Mouse (Mus musculus) activated CD4-positive, CD25-positive, alpha-beta regulatory T cell, adult 9 weeks (primary cell): ENCODE measurements around the gene Cfap73. TPM values are rescaled to one million over a fixed set of nuclear protein-coding genes. Genes with fewer than 3 reads are reported as not detected.

ENCODE experiments used
- polyA plus RNA-seq: library from polyadenylated mRNA; unstranded; fragments of 100-300 nt; shearing (Covaris generic); gene quantifications from one replicate; pipeline ENCODE4 v1.2.1, GENCODE M21; 2017

Gene Cfap73
- polyA plus RNA-seq: not detected

DNA sequence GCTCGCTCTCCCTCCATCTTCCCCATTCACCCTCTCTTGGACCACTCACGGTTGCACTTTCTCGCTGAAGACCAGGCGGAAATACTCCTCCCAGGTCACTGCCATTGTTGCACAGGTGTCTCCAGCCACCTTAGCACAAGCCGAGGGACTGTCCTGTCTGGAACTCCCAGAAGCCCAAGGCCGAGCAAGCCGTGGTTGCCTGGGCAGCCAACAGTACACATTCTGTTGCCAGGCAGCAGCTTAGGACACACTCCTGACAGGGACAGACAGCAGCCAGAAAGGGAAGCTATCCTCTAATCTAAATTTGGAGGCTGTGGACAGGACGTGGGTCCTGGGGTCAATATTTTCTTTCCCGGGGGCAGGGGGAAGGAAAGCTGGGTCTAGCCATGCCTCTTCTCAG, at the start of gene Cfap73:
Gene Cfap73, minus strand, starts transcription at position 105 of the 400 bp plus-strand sequence.

DNA sequence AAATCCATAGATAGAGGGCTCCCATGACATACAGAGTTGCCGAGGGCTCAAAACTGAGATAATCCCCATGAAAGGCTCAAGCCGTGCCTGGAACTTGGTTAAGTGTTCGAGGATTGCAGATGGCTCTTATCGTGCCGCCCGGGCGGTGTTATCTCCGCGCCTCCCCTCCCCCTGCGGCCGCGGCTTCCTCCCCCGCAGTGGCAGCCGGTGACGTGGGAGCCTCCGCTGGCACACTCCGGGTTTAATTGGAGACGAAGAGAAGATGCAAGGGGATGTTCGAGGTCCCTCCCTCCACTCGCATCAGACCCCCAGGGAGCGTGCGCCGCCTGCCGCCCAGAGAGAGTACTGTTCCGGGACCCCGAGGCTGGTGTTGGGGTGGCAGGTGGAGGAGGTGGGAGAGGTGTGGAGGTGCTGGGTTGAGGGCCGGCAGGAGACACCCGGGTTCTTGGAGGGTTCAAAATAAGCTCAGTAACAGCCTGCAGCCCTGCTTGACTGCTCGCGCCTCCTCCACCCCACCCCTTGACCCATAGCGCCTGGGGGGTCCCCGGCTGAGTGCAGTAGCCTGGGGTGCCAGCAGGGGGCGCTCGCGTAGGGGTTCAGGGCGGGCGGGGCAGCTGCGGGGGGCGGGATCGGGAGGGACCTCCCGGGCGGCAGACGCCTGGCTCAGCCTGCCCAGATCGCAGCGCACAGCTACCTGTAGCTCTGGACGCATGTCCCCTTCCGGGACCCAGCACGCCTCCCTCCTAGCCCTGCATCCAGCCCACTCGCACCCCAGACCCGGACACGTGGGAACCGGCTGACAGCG, 14.7 kb upstream of the Cfap73 start, which contains the start of gene Rasal1:
Gene Rasal1, plus strand, starts transcription at position 244 of the 805 bp plus-strand sequence.

DNA sequence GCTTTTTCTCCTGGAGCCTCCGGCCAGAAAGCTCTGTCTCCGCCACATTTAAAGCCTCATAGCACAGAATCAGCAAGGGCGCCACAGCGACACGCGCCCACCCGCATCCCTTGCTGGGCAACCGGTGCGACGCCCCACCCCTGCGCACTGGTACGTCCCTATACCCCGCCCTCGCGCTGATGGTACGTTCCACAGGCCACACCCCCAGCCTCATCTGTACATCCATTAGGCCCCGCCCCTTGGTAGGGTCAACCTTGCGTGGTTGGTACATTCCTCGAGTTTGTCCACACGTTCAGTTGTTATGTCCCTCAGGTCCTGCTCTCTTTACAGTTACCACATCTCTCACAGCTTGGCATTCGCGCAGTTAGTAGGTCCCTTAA, 21.6 kb downstream of the Cfap73 start, which contains the start of the genes Rita1 and Ddx54:
Gene Rita1, minus strand, starts transcription at position 148 of the 380 bp plus-strand sequence.
Gene Ddx54, plus strand, starts transcription at position 298 of the 380 bp plus-strand sequence.

DNA sequence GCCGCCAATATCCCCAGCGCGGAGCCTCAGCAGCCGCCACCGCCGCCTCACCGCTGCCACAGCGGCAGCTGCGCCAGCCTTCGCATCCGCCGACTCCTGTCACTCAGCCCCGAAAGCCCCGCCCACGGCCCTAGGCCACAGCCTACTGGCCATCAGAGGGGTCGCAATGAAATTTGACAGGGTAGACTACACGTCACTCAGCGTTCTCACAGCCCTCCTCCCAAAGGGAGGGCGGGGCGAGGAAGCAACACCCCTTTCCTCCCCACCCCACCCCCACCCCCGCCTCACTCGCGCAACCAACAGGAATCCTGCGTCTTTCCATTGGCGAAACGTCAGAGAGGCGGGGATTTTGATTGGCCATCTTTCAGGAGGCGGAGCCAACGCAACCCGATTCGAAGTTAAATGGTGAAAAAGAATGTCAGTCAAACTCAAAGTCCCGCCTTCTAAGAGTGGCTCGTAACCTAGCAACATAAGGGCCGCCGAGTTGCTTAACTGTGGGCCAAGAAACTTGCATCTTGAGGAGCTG, 45.4 kb downstream of the Cfap73 start, which contains the start of the genes Tpcn1 and Iqcd:
Gene Tpcn1, minus strand, starts transcription at position 105 of the 526 bp plus-strand sequence.
Gene Iqcd, plus strand, starts transcription at position 448 of the 526 bp plus-strand sequence.

Other genes starting within 250 kb of the Cfap73 start
- gene Lhx5, start 202.5 kb downstream of the Cfap73 start, polyA plus RNA-seq: not detected
- gene Sdsl, start 161.4 kb downstream of the Cfap73 start, polyA plus RNA-seq: not detected
- gene Sds, start 157.7 kb downstream of the Cfap73 start, polyA plus RNA-seq: not detected
- gene Plbd2, start 130.6 kb downstream of the Cfap73 start, polyA plus RNA-seq: 3.6 TPM
- 18.1 TPM for gene Slc8b1, start 123.1 kb downstream of the Cfap73 start, polyA plus RNA-seq
- 24.7 TPM for gene Tpcn1, start 45.6 kb downstream of the Cfap73 start, polyA plus RNA-seq
- 0.86 TPM for gene Iqcd, start 45.2 kb downstream of the Cfap73 start, polyA plus RNA-seq
- 5.1 TPM for gene Rita1, start 21.6 kb downstream of the Cfap73 start, polyA plus RNA-seq
- 86.5 TPM for gene Ddx54, start 21.5 kb downstream of the Cfap73 start, polyA plus RNA-seq
- 9.1 TPM for gene Rasal1, start 14.6 kb upstream of the Cfap73 start, polyA plus RNA-seq
- gene Dtx1, start 77.7 kb upstream of the Cfap73 start, polyA plus RNA-seq: 23.4 TPM
- 6.8 TPM for gene Oas2, start 115.6 kb upstream of the Cfap73 start, polyA plus RNA-seq
- gene Oas3, start 143.4 kb upstream of the Cfap73 start, polyA plus RNA-seq: 20.0 TPM
- gene Oas1e, start 161.3 kb upstream of the Cfap73 start, polyA plus RNA-seq: not detected
- 13.4 TPM for gene Oas1c, start 178.3 kb upstream of the Cfap73 start, polyA plus RNA-seq
- not detected for gene Oas1f, start 213.1 kb upstream of the Cfap73 start, polyA plus RNA-seq
- not detected for gene Oas1h, start 227.2 kb upstream of the Cfap73 start, polyA plus RNA-seq